Mouse (Mus musculus): ENCODE results near the gene Fpr2.
"Not testable (repeated sequence)": the region's sequence is repeated elsewhere in the genome, so short reads cannot be mapped to it uniquely, and the experiment has no call there.

The Fpr2 gene

GRCm38 (mm10) chr17:17882672-17883071, 5.0 kb upstream of the Fpr2 start:
- no peak for DNase-seq (ENCODE audit: low spot score in 2 of 2)

GRCm38 (mm10) chr17:17883840-17884239, 3.8 kb upstream of the Fpr2 start, which contains the start of gene Fpr1:
Gene Fpr1, minus strand, starts transcription at chr17:17883940.
- no peak for DNase-seq (ENCODE audit: low spot score in 2 of 2)

GRCm38 (mm10) chr17:17889732-17890425, 2.3 kb downstream of the Fpr2 start:
- no peak for DNase-seq (ENCODE audit: low spot score in 2 of 2)

GRCm38 (mm10) chr17:17896039-17896438, 8.4 kb downstream of the Fpr2 start:
- DNase-seq (ENCODE audit: low spot score in 2 of 2), result peak in 1 of 2 experiments; percentile 14

- DNase-seq (ENCODE audit: low spot score in 2 of 2), result no peak
These were observed 11.6 kb downstream of the Fpr2 start for GRCm38 (mm10) chr17:17899268-17899667.

GRCm38 (mm10) chr17:17900768-17901167, 13.1 kb downstream of the Fpr2 start:
- peak; percentile 3 to 13 for DNase-seq (ENCODE audit: low spot score in 2 of 2)

GRCm38 (mm10) chr17:17909636-17910421, 22.2 kb downstream of the Fpr2 start:
- peak; percentile 49 to 53 for DNase-seq (ENCODE audit: low spot score in 2 of 2)

GRCm38 (mm10) chr17:17912618-17913017, 25.0 kb downstream of the Fpr2 start:
- DNase-seq (ENCODE audit: low spot score in 2 of 2), result not testable (repeated sequence)

GRCm38 (mm10) chr17:17917376-17917775, 29.8 kb downstream of the Fpr2 start:
- no peak for DNase-seq (ENCODE audit: low spot score in 2 of 2)

- DNase-seq (ENCODE audit: low spot score in 2 of 2), result no peak
These were observed 30.2 kb downstream of the Fpr2 start for GRCm38 (mm10) chr17:17917782-17918181.

Data from natural killer cell, adult 2 months (primary cell).